Mouse (Mus musculus) WW6 (cell line): ENCODE data around the gene Zfp418.
"Not testable (repeated sequence)": the region's sequence is repeated elsewhere in the genome, so short reads cannot be mapped to it uniquely, and the experiment has no call there.

ENCODE experiments used
- DNase-seq: peaks from one replicate; pipeline ENCODE4 v3.0.0-alpha.2; 2013; ENCODE audit warnings: low read depth, low spot score

Zfp418 gene

DNA sequence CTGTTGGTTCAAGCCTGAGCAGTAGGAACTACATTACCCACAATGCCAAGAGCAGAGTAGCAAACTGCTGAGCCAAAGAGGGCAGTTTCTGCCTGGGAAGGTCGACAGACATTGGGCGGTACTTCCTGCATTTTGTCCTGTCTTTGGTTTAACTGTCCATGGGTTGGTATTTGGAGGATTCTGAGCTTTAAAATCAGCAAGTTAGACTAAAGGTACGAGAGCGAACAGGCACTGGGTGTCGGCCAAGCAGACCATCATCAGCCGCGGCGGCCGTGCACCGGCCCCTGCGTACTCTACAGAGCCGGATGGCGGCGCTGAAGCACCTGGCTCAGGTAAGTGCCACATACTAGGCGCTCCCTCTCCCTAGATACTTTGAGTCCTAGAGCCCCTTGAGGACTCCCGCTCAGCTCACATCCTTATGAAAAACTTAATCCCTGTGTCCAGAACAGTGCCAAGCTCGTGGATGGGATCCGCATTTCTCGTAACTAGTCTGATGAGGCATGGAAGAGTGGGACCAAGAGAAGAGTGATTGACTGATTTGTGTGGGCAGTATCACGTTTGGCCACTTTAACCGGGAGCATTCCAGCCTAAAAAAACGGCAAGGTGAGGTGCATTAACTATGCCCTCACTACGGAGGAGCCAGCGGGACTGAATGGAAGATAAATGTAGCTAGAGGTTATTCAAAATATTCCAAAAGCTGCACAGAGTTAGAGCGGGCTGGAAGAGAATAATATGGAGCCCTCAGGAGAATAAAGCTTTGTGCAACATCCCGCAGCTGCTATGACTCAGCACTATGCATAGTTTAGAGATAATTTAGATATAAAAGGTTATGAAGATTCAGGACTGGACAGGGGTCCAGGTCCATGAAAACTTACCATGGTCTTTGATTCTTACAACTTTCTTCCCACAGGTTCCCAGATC is at the start of gene Zfp418:
TSS of gene Zfp418 (plus strand) at position 104 of the 921 bp plus-strand sequence.
- peak; percentile 42 for DNase-seq

DNA sequence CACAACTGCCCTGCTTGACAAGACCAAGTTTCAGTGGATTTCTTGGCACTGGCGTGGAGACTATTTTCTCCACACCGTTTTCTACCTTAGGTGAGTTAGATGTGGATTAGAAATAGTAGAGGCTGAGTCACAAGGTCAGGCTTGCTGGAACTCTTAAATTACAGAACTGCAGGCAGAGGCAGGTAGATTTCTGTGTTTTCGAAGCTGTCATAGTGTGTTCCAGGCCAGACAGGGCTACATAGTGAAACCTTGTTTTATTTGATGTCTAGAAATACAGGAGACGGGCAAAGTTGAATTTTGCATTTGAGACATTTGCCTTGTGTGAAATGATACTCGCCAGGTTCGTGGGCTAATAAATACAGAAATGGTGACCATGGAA is 49.5 kb upstream of the Zfp418 start:
- no peak for DNase-seq

DNA sequence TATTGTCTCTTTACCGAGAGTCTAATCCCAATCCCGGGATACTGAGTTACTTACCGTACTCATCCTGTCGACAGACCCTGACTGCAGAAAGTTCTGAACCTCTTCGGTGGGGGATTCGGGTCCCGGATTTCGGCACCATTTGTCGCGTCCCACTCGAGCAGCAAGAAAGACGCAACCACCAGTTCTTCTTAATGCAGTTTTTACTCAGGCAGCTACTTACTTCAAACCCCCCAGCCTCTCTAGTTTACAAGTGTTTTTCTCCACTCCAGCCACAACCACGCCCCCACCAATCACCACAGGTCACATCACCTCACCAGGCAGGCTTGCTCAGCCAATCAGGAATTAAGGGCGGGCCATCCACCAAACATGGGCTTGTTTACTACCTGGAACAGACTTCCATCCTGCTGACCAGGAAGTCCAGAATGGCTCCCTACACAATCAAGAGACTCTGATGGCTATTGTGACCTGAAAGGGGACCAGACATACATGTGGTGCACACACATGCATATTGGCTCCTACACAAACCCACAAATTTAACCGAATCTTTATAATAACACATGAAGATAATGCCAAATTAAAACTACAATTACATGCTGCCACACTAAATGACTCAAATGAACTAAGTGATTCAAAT is 40.5 kb upstream of the Zfp418 start:
- not testable (repeated sequence) for DNase-seq

DNA sequence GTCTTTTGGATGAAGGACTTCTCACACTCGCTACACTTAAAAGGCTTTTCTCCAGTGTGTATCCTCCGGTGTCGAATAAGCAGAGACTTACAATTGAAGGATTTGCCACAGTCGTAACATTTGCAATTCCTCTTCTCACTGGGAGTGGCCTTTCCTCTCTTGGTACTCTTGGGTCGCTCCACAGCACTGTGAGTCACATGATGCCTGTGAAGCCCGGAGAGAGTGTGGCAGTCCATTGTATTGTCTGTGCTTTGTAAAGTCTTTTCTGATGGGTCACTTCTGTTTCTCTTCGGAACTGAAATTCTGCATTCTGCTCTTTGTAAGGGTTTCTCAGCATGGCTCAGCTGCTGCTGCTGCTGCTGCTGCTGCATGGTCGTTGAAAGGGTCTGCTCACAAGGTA is 38.4 kb upstream of the Zfp418 start:
- no peak for DNase-seq

DNA sequence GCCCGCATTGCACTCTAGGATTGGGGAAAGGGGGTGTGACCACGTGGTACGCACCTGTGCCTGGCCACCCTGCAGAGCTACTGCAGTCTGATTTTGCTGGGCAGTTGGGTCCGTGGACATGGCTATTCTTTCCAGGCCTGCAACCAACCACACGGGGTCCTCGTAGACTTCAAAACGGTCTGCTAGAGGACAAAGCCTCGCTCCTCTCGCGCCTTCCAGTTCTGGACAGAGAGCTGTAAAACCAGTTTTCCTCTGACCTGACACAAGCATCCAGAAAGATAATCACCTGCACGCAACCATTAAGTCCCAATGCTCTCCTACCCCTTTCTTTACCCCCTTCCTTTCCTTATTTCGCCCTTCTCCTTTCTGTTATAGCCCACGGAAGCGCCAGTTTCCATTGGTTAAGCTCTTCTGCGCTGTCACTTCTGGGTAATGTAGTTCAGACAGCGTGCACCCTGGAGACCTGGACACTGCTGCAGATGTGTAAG is 34.7 kb upstream of the Zfp418 start, which contains the start of gene Zfp773:
TSS of gene Zfp773 (minus strand) at position 377 of the 488 bp plus-strand sequence.
- no peak for DNase-seq

DNA sequence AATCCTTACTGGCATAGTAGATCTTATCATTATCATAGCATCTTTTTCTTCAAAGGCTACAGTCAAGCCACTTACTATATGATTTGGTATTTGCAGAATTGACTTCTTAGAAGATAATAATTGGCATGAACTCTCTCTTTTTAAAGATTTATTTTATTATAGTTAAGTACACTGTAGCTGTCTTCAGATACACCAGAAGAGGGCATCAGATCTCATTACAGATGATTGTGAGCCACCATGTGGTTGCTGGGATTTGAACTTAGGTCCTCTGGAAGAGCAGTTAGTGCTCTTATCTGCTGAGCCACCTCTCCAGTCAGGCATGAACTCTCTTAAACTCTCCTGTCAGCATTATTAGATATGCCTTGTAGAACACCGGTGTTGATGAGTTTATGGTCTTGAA is 26.9 kb upstream of the Zfp418 start:
- no peak for DNase-seq

DNA sequence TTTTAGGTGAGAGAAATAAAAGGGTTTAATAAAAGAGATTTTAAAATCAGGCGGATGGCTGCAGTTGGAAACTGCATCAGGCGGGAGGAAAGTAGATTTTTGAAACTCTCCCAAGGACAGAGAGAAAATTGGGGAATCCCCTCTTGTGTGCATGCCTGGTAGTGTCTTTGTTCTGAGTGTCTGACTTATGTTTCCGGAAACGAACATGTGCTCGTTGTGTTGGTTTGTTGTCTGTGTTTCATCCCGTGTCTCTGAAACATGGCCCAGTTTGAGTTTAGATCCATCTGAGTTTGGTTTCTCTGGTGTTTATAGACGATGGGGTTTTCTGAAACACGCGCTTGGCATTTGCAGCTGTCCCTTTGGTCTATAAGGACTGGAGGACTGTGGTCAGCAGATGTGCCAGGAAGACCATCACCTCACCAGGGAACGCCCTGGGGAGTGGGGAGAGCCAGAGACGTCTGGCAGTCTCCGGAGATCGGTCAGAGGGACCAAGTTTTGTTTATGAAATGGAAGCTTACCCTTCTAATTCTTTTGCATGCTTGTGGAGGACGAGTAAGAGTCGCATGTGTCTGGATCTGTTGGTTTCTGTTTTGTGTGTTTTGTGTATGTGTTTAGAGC is 25.0 kb upstream of the Zfp418 start:
- DNase-seq = no peak

DNA sequence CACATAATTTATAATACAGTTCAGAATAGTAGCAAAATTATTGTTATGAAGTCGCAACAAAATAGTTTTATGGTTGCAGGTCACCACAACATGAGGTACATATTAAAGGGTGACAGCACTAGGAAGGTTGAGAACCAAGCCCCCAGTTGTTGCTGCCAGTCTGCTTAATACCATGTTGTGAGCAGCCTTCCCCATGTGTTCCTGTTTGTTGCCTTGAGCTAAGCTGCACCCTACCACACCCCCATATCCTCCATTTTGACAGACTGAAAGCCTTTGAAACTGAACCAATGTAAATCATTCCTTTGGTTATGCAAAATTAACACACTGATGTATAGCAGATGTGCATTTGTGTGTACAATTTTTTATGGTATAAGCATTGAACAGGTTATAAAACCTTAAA is 14.8 kb downstream of the Zfp418 start:
- no peak for DNase-seq

DNA sequence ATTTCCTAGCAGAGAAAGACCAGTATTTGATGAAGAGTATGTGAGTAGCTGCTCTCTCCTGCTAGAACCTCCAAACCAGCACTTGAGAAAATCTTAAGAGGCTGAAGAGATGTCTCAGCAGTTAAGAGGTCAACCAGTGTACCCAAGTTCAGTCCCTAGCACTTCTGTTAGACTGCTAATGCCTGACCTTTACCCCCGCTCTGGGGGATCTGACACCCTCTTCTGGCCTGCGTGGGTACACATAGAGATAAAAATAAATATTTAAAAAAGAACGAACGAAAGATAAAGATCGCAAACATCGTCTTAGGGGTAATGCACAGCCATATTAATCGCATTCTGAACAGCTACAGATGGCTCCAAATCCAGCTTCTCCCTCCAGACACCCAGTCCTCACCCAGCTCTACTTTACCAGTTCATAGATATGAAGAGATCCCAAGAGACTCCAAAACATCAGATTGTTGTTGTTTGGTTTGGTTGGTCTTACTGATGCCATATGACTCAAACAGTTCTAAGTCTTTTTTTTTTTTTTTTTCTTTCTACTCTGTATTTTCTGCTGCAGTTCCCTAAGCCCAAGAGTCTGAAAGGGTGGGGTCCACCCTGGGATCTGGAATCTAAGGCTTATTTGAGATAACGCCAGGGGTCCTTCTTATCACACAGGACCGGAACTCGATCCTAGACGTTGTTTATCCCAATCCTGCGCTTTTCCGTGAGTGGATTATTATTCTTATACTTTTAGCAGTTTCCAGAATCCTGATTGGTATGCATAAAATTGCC is 16.5 kb downstream of the Zfp418 start:
- no peak for DNase-seq

DNA sequence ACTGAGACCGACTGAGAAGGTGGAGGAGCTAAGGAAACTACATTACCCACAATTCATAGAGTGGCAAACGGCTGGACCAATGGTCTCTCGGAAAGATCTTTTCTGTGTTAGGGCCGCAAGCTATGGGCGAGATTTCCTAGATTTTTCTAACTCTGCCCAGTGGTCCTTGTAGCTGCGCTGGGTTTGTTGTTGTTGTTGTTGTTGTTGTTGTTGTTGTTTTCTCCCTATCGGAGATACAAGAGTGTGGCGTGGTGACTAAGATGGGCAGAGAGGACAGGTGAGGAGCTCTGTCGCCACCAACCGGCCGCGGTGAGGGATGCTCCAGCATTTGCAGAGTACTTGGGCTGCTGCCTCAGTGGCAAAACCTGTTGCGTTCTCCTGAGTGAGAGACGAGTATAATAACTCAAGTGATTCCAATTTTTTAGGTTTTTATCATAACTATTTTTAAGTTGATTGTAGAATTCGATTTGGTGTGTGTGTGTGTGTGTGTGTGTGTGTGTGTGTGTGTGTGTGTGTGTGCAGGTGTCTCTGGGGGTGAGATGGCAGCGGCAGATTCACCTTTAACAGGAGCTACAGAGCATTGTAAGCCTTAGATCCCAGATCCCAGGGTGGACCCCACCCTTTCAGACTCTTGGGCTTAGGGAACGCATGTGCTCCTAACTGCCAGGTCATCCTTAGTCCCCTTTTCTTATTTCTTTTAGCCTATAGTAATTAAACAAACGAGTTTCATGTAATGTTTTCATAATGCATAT is 17.2 kb downstream of the Zfp418 start:
- DNase-seq = peak; percentile 42

DNA sequence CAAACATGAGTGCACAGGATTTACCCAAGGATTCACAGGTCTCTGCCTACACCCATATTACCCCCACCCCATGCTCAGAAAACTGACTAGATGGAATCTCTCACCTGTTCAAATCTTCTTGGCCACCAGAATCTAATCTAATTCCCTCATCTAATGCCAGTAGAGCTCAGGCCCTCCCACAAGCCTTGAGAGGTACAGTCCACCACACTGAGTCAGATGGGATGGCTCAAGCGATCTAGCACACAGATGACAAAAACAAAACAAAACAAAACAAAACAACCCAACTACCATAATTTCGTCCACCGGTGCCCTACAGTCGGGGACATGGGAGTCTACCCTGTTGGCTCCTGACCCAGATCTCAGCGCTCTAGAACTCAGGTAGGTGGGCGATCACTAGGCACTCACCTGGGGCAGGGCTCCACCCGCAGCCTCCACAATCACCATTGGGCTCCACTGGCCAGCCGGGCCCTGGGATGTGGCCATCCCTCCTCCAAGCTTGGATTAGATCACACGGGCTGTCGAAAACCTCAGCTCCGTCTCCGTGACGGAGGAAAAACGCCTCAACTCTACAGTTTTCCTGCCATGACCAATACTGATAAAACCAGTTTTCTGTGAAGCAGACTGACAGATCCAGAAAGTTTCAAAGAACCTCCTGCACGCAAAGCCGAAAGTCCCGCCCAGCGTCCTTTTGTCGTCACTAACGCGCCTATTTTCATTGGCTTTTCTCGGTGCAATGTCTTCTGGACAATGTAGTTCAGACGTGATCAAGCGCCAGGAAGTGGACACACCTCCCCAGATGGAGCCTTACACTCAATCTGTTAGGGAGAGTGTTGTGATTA is 38.4 kb downstream of the Zfp418 start, which contains the start of gene Zfp772:
TSS of gene Zfp772 (minus strand) at position 686 of the 839 bp plus-strand sequence.
- not testable (repeated sequence) for DNase-seq
